Mouse (Mus musculus) right cerebral cortex, postnatal 14 days (tissue): ENCODE measurements around the gene Crispld2.

Source experiments
- DNase-seq: peaks from one replicate; pipeline ENCODE4 v3.0.0; 2022

Crispld2 gene

DNA sequence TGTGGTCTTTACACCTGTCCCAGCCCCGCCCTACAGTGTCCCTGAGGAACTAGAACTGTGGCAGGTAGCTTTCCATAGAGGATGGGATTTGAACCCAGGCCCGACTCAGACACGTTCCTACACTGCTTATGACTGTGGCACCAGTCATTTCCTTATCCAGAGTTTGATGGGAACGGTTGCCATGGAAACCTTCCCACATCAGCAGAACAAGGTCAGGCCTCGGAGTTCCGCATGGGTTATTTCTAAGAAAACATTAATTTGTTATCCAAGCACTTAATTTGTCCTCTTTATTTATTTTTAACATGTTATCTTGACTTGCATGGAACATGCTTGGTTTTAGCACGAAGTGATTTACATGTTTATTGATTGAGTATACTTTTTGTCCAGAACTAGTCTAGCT, 9.5 kb downstream of the Crispld2 start:
- no peak for DNase-seq

DNA sequence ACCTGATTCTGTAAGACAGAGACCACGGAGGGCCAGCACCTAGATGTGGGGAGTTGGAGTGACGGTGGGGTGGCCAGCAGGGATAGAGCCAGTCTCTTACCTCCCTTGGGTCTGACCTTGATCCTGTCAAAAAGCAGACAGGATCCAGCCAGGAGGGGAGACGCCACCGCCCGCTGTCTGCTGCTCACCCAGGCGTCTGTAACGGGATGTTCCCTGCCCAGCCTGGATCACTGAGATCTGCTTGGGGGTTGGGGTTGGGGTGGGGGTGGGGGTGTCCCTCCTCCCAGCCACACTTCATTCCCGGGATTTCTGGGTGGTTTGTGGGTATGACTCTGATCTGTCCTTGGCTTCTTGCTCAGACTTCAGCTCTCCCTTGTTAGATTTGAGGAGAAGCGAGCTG, 10.1 kb downstream of the Crispld2 start:
- DNase-seq: no peak

DNA sequence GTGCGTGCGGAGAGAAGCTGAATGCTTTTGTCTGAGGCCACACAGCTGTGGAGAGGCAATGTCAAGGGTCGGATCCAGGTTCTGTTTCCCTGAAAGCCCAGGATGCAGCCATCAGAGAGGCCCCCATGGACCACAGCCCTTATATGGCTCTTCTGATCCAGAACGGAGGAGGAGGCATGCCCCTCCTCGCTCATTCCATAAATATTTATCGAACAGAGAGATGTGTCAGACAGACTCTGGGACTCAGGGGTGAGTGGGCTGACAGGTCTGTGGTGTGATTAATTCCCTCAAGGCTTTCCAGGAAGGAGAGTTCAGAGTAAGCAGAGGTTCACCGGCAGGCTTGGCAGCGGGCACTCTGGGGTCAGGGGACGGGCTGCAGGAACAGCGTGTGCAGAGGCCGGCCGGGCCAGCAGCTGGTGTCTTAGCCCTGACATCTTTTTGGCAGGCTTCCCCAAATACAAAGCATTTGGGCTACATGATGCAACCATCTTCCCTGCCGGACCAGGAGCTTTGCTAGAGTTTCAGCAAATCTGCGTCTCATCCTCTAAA, 12.0 kb downstream of the Crispld2 start:
- DNase-seq: no peak

DNA sequence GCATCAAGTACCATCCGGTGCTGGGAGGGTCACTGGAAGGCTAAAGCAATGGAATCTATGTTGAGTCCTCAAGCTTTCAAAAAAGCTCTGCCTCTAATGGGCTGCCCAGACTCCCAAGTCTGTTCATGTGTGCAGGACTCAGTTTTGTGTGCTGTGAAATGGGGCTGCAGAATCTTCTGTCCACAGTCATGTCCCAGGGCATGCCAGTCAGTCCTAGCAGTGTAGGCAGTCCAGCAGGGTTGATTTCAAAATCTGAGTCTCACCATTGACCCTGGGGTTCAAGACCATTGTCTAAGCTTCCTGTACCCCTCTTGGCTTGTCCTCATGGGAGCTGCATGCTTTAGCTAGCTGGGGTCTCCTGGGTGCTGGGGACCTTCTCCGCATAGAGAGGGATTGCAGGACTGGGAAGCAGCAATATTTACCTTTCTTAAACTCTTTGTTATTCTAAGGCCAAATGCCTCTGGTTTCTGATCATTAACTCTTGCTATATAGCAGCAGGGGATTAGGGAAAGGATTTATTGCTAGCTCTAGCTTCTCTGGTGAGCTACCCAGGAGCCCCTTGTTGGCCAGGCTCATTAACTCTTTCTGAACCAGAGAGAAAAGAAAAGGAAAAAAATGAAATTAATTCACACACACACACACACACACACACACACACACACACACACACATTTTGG, 12.6 kb downstream of the Crispld2 start:
- no peak for DNase-seq

DNA sequence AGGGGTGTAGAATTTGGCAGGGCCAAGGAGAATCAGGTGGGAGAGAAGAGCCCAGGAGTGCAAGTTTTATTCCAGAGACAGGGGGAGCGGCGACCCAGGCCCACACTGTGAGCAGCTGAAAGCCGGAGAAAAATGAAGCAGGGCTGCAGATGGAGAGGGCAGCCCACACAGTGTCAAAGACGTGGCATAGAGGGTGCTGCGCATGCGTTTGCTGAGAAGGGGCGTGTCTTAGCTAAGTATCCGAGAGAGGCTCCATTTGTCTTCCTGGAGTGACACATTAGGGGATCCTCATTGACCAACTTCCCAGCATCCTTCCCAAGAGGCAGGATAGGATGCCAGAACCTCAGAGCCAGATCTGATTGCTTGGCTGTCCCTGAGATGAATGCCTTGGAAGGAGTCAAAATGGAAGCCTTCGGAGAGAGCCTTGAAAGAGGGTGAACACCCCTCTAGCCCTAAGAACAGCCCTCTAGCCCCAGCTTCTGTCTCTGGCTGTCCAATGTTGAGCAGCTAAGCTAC, 14.5 kb downstream of the Crispld2 start:
- no peak for DNase-seq

DNA sequence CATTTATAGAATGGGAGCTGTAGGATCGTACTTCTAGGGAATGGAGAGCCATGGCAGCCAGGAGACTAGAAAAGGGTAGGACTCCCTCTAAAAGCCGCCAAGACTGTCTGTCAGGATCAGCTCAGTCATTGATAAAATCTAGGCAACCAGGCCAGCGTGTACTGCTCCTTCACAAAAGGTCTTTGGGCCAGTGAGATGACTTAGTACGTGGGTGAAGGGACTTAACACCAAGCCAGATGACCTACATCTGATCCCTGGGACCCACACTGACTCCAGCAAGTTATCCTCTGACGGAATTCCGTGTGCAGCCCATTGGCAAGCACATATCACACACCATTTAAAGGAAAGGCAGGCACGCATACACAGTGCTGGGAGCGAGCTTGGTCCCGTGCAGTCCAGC, 14.9 kb downstream of the Crispld2 start:
- DNase-seq: no peak

DNA sequence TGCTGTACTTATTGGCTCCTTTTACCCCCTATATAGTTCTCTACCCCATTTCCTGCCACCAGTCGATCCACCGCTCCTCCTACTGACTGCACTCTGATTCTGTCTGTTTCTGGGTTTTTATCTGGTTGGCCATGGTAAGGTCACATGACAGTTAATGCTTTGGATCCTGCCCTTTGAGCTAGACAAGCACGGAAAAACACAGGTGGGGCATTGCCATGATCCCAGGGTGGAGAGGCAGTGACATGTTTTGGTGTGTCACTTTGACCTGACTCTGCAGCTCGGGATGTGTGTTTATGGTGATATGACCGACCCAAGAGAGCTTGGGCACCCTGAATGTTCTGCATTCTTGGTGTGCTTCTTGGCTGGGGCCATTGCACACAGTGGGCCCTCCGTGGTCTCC, 17.0 kb downstream of the Crispld2 start:
- no peak for DNase-seq

DNA sequence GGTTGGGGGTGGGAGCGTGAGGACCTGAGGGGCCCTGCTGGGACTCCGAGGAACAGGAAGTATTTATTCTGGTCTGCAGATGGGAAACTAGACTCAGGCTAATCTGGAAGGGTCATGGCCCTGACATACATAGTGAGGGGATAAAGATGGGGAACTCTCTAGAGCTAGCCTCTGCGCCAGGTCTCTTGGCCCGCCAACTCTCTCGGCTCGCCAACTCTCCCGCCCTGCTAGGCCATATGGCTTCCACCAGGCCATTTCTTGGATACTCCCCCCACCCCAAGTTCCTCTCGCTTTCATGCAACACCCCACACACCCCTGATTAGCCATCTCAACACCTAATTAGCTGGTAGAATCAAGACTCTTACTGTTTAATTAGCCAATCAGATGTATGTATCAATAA, 20.3 kb downstream of the Crispld2 start:
- DNase-seq: no peak

DNA sequence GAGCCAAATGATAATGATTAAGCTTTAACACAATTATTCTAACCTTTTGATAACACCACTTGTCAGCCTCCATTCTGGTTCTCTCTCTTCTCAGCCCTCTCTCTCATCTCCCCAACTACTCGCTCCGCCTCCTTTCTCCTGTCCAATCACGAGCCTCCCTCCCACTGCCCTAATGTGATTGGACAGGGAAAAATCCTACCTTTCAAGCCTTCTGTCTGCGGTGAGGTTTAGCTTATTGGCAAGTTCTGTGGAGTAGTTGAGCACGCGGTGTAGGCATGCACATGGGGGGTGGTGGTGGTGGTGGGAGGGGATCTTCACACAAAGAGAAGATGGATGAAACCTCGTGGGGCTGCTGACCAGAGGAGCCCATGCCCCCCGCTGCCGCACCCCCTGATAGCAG, 20.7 kb downstream of the Crispld2 start:
- DNase-seq: no peak

DNA sequence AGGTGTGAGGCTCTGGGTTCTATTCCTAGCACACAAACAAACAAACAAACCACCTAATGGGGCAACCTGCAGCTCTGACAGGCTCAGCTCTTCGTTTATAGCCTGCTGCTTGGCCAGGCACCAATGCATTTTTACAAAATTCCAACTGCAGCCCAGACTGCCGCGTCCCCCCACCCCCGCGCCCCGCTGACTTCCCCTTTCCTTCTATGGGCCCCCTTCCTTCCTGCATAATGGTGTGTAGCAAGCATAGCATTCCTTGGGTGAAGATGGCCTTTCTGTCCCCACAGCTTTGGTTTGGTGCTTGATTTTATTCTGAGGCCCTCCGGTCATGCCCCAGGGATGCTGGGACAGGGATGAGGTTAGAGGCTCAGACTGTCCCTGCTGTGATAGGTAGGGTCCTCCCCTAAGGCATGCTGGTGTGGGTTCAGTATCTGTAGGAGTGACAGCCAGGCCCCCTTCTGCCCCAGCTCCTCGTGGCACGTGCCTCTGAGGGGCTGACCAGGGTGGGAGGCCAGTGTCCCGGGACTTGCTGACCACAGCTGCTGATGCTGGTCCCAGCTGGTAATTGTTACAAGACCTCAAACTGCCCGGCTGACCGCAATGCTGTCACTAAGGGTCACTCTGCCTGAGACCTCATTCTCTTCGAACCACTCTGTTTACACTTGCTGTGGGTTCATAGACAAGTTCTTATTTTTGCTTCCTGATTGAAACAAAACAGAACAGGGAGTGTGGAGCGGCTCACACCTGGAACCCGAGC, 22.2 kb downstream of the Crispld2 start:
- no peak for DNase-seq

DNA sequence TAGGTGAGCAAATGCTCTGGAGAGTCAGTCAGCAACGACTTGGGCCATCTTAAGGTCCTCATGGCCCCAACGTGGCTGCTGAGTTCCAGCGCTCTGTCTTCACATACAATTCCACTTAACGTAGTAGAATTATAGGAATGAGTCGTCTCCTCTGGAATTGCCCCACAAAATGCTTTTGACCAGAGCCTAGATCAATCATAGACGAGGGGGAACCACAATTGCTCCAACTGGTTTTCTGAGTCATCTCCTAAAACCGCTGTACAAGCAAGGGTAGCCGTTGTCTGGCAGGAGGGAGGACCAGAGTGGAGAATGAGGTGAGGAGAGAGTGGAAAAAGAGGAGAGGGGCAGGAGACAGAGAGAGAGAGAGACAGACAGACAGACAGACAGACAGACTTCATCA, 23.7 kb downstream of the Crispld2 start:
- no peak for DNase-seq

DNA sequence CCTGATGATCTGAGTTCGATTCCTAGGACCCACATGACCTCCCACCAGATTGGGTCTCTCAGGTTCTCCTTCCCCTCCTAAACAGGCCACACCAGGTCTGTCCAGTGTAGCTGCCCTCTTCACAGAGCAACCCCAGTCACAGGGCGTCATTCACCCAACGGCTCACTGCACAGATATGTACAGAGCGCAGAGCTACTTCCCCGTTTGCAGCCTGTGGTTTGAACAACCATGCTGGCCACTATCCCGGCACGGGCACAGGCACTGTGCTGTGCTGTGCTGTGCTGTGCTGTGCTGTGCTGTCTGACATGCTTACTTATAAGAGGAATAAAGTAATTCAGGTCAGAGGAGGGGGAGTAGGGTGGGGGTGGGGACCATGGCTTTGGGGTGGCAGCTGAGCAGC, 24.2 kb downstream of the Crispld2 start:
- no peak for DNase-seq

DNA sequence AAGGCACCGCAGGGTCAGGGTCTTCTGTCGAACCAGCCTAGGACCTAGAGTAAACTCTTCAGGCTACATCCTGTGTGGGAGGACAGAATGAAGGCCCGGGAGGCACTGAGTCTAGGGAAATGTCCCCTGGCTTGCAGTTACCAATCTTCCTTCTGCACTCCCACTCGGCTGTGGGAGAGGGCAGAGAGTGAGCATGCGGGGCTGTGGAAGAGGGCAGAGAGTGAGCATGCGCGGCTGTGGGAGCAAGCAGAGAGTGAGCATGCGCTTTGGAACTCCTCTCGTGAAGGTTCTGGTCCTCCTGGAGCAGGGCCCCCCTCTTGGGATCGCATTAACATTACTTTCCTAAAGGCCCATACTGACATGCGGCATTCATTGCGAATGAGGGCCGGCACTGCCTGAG, 25.1 kb downstream of the Crispld2 start:
- no peak for DNase-seq

DNA sequence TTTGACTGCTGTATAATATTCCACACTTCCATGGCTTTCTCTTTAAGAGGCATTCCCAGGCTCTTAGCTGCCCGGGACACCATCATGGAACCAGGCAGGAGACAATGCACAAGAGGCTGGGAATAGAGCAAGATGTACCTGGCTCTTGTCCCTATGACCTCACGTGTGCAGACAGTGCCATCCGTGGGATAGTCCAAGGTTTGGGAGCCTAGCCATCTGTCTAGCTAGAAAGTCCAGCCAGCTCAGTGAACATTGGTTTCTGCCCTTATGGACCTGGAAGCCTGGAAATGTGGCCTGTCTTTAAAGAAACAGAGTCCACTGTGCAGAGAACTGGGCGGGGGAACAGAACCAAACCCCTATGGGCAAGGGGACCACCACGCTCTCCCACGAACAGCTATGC, 25.5 kb downstream of the Crispld2 start:
- no peak for DNase-seq

DNA sequence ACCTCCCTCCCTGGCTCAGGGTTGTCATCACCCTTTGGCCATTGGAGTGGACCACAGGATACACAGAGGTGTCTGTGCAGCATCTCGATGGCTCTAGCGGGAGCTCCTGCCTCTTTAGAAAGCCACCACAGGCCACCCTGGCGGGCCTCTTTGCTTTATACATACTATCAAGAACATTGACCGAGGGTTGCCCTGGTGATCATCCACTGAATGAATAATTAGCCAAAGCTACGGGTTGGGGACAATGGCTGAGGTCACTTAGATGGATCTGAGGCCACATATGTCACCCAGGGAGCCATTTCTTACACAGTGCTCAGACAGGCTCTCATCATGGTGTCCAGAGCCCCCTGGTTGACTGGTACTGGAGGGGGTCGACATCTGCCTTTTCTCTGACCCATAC, 26.1 kb downstream of the Crispld2 start:
- no peak for DNase-seq

DNA sequence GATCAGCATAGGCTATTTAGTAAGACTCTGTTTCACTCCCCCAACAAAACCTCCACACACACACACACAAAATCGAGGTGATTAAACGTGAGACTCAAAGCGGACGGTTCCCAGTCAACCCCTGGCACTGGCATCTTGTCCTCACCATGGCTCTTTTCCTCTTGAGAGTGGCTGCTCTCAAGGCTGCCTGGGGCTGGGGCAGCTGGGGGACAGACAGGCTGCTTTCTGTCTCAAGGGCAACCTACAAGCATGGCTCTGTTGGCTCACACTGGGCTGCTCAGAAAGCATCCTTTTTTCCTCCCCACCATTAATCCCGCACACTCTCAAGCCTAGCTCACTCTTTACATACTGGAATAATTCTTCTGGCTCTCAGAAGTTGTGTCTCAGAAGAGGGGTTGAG, 27.1 kb downstream of the Crispld2 start:
- no peak for DNase-seq

DNA sequence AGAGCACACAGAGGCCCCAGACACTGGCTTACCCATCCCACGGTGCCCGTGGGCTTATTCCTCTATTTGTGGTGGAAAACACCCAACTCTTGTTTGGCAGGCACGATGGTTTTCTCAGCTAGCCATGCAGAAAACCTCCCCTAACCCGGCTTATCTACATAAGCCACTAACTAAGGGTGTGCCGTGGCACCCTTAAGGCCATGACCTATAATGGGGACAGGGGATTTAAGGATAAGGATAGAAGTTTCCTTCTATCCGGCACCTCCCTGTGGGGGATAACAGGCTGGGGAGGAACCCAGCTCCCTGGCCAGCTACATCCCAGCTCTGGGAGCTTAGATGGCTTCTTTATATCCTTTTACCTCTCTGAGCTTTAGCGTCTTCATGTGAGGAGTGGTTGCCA, 28.1 kb downstream of the Crispld2 start:
- DNase-seq: no peak

DNA sequence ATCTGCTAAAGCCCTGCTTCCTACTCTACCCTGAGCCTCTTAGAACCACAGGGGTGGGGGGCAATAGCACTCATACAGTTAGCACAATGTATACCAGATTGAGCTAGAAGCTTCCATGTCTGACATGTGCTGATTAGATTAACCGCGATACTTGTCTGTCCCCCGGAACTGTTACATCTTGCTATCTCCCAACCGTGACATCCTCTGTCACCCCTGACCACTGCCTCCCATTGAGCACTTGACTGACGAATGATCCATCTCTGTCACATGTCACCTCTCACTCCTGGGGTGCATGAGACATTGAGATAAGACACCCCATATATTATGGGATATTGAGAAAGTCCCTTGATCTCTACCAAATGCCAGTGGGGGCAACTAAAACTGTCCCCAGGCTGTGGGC, 34.0 kb downstream of the Crispld2 start:
- DNase-seq: no peak

DNA sequence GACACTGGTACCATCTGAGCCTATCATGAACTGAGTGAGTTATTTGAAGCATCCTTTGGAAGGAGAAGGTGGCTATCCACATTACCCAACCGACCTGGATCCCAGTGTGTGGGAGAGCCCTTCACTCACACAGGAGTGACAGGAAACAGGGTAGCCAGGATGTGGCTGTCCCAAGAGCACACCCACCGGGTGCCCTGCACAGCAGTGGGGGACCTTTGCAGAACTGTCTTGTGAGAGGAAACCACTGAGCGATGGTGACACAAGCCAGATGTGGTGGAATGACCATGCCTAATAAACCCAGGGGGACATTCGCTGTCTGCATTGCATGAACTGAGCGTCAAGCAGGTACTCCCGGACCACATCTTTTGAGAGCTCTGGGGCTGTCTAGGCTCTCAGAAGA, 34.8 kb downstream of the Crispld2 start:
- DNase-seq: no peak

DNA sequence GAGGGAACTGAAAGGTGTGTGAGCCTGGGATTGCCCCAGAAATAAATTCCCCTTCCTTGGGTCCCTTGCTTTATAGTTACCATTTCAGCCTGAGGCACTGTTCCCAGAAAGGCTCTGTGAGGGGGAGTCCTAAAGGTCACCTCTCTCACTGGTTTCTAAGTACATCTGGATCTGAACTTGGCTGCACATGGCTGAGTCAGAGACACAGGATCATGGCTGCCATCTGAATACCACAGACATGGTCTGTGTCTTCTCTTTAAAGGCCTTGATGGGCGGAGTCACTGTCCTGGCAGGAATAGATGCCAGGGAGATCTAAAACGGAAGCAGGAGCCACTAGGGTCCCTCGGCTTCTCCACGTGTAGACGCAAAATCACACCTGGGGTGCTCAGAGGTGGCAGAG, 38.2 kb downstream of the Crispld2 start:
- no peak for DNase-seq

DNA sequence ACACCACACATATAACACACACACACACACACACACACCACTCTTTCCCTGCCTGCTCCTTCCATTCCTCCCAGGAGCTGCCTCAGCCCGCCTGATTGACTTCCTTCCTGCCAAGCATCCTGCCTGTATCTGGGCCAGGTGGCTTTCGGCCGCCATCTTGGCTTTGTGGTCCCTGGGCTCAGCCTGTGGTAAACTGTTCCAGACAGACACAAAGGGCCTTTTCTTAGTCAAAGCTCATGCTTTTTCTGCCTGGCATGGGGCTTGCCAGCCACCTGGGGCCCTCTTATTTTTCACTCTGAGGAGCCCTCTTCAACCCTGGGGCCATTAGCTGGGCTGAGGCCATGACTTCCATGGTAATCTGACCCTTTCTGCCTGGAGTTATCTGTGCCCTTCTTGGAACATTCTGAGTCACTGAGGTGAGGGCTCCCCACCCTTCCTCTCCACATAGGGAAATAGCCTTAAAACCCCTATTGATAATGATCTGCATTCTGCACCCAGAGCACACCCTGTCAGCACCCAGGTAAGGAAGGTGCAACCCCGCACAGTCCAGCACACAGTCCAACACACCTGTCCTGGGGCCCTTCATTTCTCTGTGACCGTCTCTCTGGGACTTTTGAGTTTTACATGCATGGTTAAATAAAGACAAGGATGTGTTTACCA, 40.4 kb downstream of the Crispld2 start:
- no peak for DNase-seq

DNA sequence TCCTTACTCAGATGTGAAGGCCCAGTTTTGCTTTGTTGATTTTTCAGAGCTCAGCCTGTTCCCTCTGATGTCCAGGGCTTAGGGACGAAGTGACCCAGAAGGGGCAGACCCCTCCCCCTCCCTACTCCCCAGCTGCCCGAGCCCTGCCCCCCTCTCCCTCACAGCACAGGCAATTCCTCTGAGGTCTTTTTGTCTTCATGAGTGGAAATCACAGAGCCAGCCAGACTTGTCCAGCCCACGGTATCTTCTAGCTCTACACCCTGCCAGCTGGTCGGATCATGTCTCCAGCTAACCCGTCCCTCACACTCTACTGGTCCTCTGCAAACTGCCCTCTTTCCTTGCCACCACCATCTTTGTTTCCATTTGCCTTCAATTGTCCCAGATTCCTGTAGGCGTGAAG, 42.2 kb downstream of the Crispld2 start:
- no peak for DNase-seq

DNA sequence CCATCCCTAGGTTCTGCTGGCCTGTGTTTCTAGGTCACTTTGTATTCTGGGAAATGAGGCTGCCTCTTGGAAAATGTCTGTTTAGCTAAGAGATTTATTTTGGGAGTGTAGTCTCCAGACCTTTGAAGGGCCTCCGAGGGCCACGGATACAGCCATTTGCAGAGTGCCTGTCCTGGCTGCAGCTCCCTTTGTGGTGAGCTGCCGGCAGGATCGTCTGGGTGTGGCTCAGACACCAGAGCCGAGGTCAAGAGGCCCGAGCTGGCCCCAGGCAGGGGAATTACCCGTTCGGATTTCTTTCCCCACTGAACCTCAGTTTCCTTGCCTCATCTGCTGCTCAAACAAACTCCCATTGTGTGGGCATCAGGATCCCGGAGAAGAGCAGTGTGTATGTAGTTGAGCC, 43.9 kb downstream of the Crispld2 start:
- DNase-seq: no peak

DNA sequence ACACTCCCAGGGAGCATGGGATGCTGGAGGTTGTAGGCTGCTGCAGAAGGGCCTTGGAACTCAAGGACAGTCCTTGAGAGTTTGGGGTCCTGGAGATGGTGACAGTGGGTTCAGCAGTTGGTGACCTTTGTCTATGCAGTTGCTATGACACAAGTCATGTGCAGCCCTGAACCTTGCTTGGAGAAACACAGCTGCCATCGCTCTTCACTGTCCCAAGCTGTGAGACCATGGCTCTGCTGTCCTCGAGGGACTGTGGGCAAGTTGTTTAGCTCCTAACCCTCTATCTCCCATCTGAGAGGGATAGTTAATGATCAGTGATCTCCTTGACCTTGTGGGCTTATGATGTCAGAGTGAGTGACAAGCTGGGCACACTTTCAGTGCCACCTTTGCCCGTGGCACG, 44.3 kb downstream of the Crispld2 start:
- no peak for DNase-seq
